Comparison of ENCODE assay signal across 10 mouse cellular contexts in genomic region chrX:36352446-36352845, GRCm38 (mm10). TPM values are rescaled to one million over a fixed set of nuclear protein-coding genes. Genes with fewer than 3 reads are reported as not detected.
DNase-seq lines count a peak whose midpoint lies in the region; ATAC-seq and TF ChIP-seq lines count a peak whose summit lies in the region.
"Had no signal": no experiment of that assay in that cellular context is flagged by ENCODE, and none has a peak within 500 bp of the region (broad histone marks: within the 10 kb centered on the region; RNA-seq: fewer than 3 reads in every experiment).

No protein-coding gene starts in this region.

- WGBS in forebrain, postnatal 0 days = 46% methylated on average over 3 of the region's 3 CpGs
- 62% methylated on average over 3 of the region's 3 CpGs for WGBS in forebrain, embryonic 12.5 days
- WGBS in liver, embryonic 12.5 days (ENCODE audit: insufficient replicate concordance) = 36% methylated on average over 3 of the region's 3 CpGs
- 45% methylated on average over 3 of the region's 3 CpGs for WGBS in liver, postnatal 0 days (ENCODE audit: insufficient replicate concordance)

- no peaks in the 10 kb centered on the region for H3K27me3 ChIP-seq in forebrain, postnatal 0 days (ENCODE audit: insufficient read depth, low read length)
- H3K27me3 ChIP-seq in forebrain, embryonic 12.5 days = no peaks in the 10 kb centered on the region
- no peaks in the 10 kb centered on the region for H3K27me3 ChIP-seq in liver, embryonic 12.5 days (replicated peaks)
- H3K27me3 ChIP-seq in liver, postnatal 0 days (ENCODE audit: insufficient read depth, low read length) = no peaks in the 10 kb centered on the region
- H3K27me3 ChIP-seq: heart, embryonic 13.5 days had no signal

- peak; percentile 48 for TF ChIP-seq CTCF in forebrain, postnatal 0 days (IDR thresholded peaks at IDR 0.05; ENCODE audit: low read depth)
- peak; percentile 31 for TF ChIP-seq CTCF in liver, postnatal 0 days (IDR thresholded peaks at IDR 0.05; ENCODE audit: low read depth)

- no peaks in the 10 kb centered on the region for H3K9me3 ChIP-seq in forebrain, postnatal 0 days (ENCODE audit: low read length)
- no peaks in the 10 kb centered on the region for H3K9me3 ChIP-seq in forebrain, embryonic 12.5 days
- no peaks in the 10 kb centered on the region for H3K9me3 ChIP-seq in liver, embryonic 12.5 days (replicated peaks)
- H3K9me3 ChIP-seq in liver, postnatal 0 days (ENCODE audit: low read length) = no peaks in the 10 kb centered on the region
- H3K9me3 ChIP-seq: heart, embryonic 13.5 days had no signal

- H3K36me3 ChIP-seq in forebrain, postnatal 0 days (ENCODE audit: insufficient read depth) = no peaks in the 10 kb centered on the region
- H3K36me3 ChIP-seq in forebrain, embryonic 12.5 days (replicated peaks) = no peaks in the 10 kb centered on the region
- no peaks in the 10 kb centered on the region for H3K36me3 ChIP-seq in liver, embryonic 12.5 days
- H3K36me3 ChIP-seq in liver, postnatal 0 days (replicated peaks; ENCODE audit: insufficient read depth, low read length) = no peaks in the 10 kb centered on the region; the same call in 1 of the 2 replicates
- H3K36me3 ChIP-seq: heart, embryonic 13.5 days had no signal

- H3K4me1 ChIP-seq in forebrain, postnatal 0 days (ENCODE audit: insufficient read depth) = no peaks in the 10 kb centered on the region
- no peaks in the 10 kb centered on the region for H3K4me1 ChIP-seq in forebrain, embryonic 12.5 days
- H3K4me1 ChIP-seq in liver, embryonic 12.5 days = no peaks in the 10 kb centered on the region
- no peaks in the 10 kb centered on the region for H3K4me1 ChIP-seq in liver, postnatal 0 days (ENCODE audit: insufficient read depth)
- H3K4me1 ChIP-seq: heart, embryonic 13.5 days had no signal

- no peak for TF ChIP-seq EP300 in liver, postnatal 0 days (IDR thresholded peaks at IDR 0.05; ENCODE audit: low read depth)

- H3K4me3 ChIP-seq in forebrain, postnatal 0 days (ENCODE audit: low read depth, low read length) = no peak overlapping the region
- no peak overlapping the region for H3K4me3 ChIP-seq in forebrain, embryonic 12.5 days (replicated peaks)
- H3K4me3 ChIP-seq in liver, embryonic 12.5 days = no peak overlapping the region
- H3K4me3 ChIP-seq in liver, postnatal 0 days (ENCODE audit: low read depth, low read length) = no peak overlapping the region
- H3K4me3 ChIP-seq: heart, embryonic 13.5 days had no signal

- ATAC-seq in forebrain, postnatal 0 days = no peak
- ATAC-seq in forebrain, embryonic 12.5 days (ENCODE audit: low FRiP score) = no peak
- no peak for ATAC-seq in liver, embryonic 12.5 days
- ATAC-seq in liver, postnatal 0 days = no peak

- DNase-seq in forebrain, postnatal 0 days = peak; percentile 19
- DNase-seq in liver = peak; percentile 3
- DNase-seq in brain, adult 2 months (ENCODE audit: low read depth, low spot score) = peak; percentile 62
- peak; percentile 14 for DNase-seq in liver, postnatal 0 days
- DNase-seq in thymus, postnatal 25 days = no peak
- DNase-seq in urinary bladder, postnatal 4 days (ENCODE audit: low spot score in 2 of 2) = no peak

- no peak overlapping the region for H3K27ac ChIP-seq in forebrain, postnatal 0 days (ENCODE audit: low read depth, low read length)
- no peak overlapping the region for H3K27ac ChIP-seq in forebrain, embryonic 12.5 days
- H3K27ac ChIP-seq in liver, embryonic 12.5 days = no peak overlapping the region
- no peak overlapping the region for H3K27ac ChIP-seq in liver, postnatal 0 days (ENCODE audit: low read depth)
- H3K27ac ChIP-seq: heart, embryonic 13.5 days had no signal

- H3K4me2 ChIP-seq in forebrain, postnatal 0 days (ENCODE audit: low read depth) = no peak overlapping the region
- no peak overlapping the region for H3K4me2 ChIP-seq in forebrain, embryonic 12.5 days
- no peak overlapping the region for H3K4me2 ChIP-seq in liver, embryonic 12.5 days
- no peak overlapping the region for H3K4me2 ChIP-seq in liver, postnatal 0 days (ENCODE audit: low read depth, low read length)
- H3K4me2 ChIP-seq: heart, embryonic 13.5 days had no signal

- H3K9ac ChIP-seq in forebrain, postnatal 0 days = no peak overlapping the region
- H3K9ac ChIP-seq in forebrain, embryonic 12.5 days = no peak overlapping the region
- no peak overlapping the region for H3K9ac ChIP-seq in liver, embryonic 12.5 days
- no peak overlapping the region for H3K9ac ChIP-seq in liver, postnatal 0 days (replicated peaks)
- H3K9ac ChIP-seq: heart, embryonic 13.5 days had no signal

RNA-seq across cellular contexts. Expression of gene Lonrf3, which starts 24.3 kb away (rescaled TPM):
- 6.2 and 11.3 TPM in 2 replicates for total RNA-seq in forebrain, postnatal 0 days (2014; rRNA removed)
- 0.36 and 0.64 TPM in 2 replicates for polyA plus RNA-seq in forebrain, postnatal 0 days (2015; fragmentation: Nextera tagmentation; extraction: Ambion mirVana)
- polyA plus RNA-seq in forebrain, embryonic 12.5 days (2016; fragmentation: Nextera tagmentation; extraction: Ambion mirVana) = 1.7 and 1.8 TPM in 2 replicates
- polyA plus RNA-seq in liver, embryonic 12.5 days (2016; fragmentation: Nextera tagmentation; extraction: Ambion mirVana) = 0.66 and 0.72 TPM in 2 replicates
- polyA plus RNA-seq in liver, postnatal 0 days (2015; fragmentation: Nextera tagmentation; extraction: Ambion mirVana) = 0.22 and 0.40 TPM in 2 replicates

RNA-seq across cellular contexts. Expression of gene Gm6268, which starts 48.6 kb away (rescaled TPM):
- not detected in 2 replicates for total RNA-seq in forebrain, postnatal 0 days (2014; rRNA removed)
- polyA plus RNA-seq in forebrain, postnatal 0 days (2015; fragmentation: Nextera tagmentation; extraction: Ambion mirVana) = not detected in 2 replicates
- not detected in 2 replicates for polyA plus RNA-seq in forebrain, embryonic 12.5 days (2016; fragmentation: Nextera tagmentation; extraction: Ambion mirVana)
- not detected in 2 replicates for polyA plus RNA-seq in liver, embryonic 12.5 days (2016; fragmentation: Nextera tagmentation; extraction: Ambion mirVana)
- not detected in 2 replicates for polyA plus RNA-seq in liver, postnatal 0 days (2015; fragmentation: Nextera tagmentation; extraction: Ambion mirVana)
- polyA plus RNA-seq: heart, embryonic 13.5 days; spleen, adult 2 months had no signal

Comparison
In these comparisons a context has a peak if more than half of its experiments do, and no peak if none do; other contexts are left out.
1. DNase-seq: peak in forebrain, postnatal 0 days (single experiment), liver (single experiment), brain, adult 2 months (single experiment) and liver, postnatal 0 days (single experiment); none in thymus, postnatal 25 days (single experiment) and urinary bladder, postnatal 4 days (0 of 2).